Mouse (Mus musculus): ENCODE data around the gene Gm6356. TPM values are rescaled to one million over a fixed set of nuclear protein-coding genes. Genes with fewer than 3 reads are reported as not detected.

Gm6356 gene
- polyA plus RNA-seq (2021; fragmentation: Nextera tagmentation), result not detected in 2 replicates
- long read RNA-seq, experiment 1, result 0 reads
- long read RNA-seq, experiment 2, result 0 reads

DNA sequence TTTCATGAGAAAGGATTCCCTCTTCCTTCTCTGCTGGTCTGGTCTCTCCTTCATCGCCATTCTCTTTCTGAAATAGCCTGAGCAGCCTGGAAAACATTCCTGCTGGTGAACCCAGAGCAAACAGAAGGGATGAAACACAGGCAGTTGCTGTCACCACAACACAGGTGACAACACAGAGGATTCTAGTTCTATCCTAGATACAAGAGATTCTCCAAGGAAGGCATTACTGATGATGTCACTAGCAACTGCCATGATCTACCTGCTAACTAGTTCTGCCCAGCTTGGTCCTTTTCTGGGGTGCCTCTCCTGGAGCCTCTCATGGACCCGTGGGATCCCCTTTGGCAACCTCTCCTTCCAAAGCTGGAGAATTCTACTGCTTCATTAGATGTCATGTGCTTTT, at the start of gene Gm6356:
TSS of gene Gm6356 (minus strand) at position 101 of the 400 bp plus-strand sequence.

Other genes with a start within 250 kb of the Gm6356 start
- 1.8 and 2.0 TPM in 2 replicates for gene Gm3636, start 231.5 kb downstream of the Gm6356 start, polyA plus RNA-seq (2021; fragmentation: Nextera tagmentation)
- gene Gm8362, start 199.4 kb downstream of the Gm6356 start, polyA plus RNA-seq (2021; fragmentation: Nextera tagmentation), result not detected in 2 replicates
- gene Gm3642, start 133.5 kb downstream of the Gm6356 start, polyA plus RNA-seq (2021; fragmentation: Nextera tagmentation), result not detected in 2 replicates
- 2.6 TPM in 2 replicates for gene Gm3667, start 83.9 kb downstream of the Gm6356 start, polyA plus RNA-seq (2021; fragmentation: Nextera tagmentation)
- gene Gm10406, start 53.6 kb upstream of the Gm6356 start, polyA plus RNA-seq (2021; fragmentation: Nextera tagmentation), result 0.41 and 0.58 TPM in 2 replicates
- gene Gm3685, start 71.2 kb upstream of the Gm6356 start, polyA plus RNA-seq (2021; fragmentation: Nextera tagmentation), result not detected in 2 replicates
- 2.9 and 3.4 TPM in 2 replicates for gene Gm3696, start 126.8 kb upstream of the Gm6356 start, polyA plus RNA-seq (2021; fragmentation: Nextera tagmentation)
- not detected in 2 replicates for gene Gm6676, start 151.6 kb upstream of the Gm6356 start, polyA plus RNA-seq (2021; fragmentation: Nextera tagmentation)
- 3.7 and 4.5 TPM in 2 replicates for gene Gm3512, start 200.7 kb upstream of the Gm6356 start, polyA plus RNA-seq (2021; fragmentation: Nextera tagmentation)
- gene Gm16434, start 220.7 kb upstream of the Gm6356 start, polyA plus RNA-seq (2021; fragmentation: Nextera tagmentation), result not detected in 2 replicates

All from layer of hippocampus, adult 6 months (tissue).